Mouse (Mus musculus): ENCODE results near the gene Fibp. TPM values are rescaled to one million over a fixed set of nuclear protein-coding genes. Genes with fewer than 3 reads are reported as not detected.

The Fibp gene
- total RNA-seq, 2 experiments from 2014 or later: 83.7 to 108 TPM

GRCm38 (mm10) chr19:5463791-5464562 lies 3.6 kb downstream of the Fibp start:
- peak; percentile 79 to 85 for DNase-seq (ENCODE audit: low spot score in 2 of 2)

GRCm38 (mm10) chr19:5465037-5465436 lies 4.6 kb downstream of the Fibp start:
- DNase-seq (ENCODE audit: low spot score in 2 of 2): no peak

- no peak for DNase-seq (ENCODE audit: low spot score in 2 of 2)
These were observed 6.6 kb downstream of the Fibp start for GRCm38 (mm10) chr19:5466916-5467500.

- DNase-seq (ENCODE audit: low spot score in 2 of 2): no peak
These were observed 8.0 kb downstream of the Fibp start, which contains the start of gene Ctsw for GRCm38 (mm10) chr19:5468374-5468773. Gene Ctsw, minus strand, starts transcription at chr19:5468507.

- no peak for DNase-seq (ENCODE audit: low spot score in 2 of 2)
These were observed 11.4 kb downstream of the Fibp start for GRCm38 (mm10) chr19:5471846-5472245.

GRCm38 (mm10) chr19:5472857-5473256 lies 12.4 kb downstream of the Fibp start:
- DNase-seq (ENCODE audit: low spot score in 2 of 2): no peak

- DNase-seq (ENCODE audit: low spot score in 2 of 2): peak; percentile 57 to 77
These were observed 13.3 kb downstream of the Fibp start, which contains the start of gene Efemp2 for GRCm38 (mm10) chr19:5473720-5474119. Gene Efemp2, plus strand, starts transcription at chr19:5473954.

- peak in 1 of 2 experiments; percentile 55 for DNase-seq (ENCODE audit: low spot score in 2 of 2)
These were observed 14.1 kb downstream of the Fibp start for GRCm38 (mm10) chr19:5474281-5475068.

- peak in 1 of 2 experiments; percentile 37 for DNase-seq (ENCODE audit: low spot score in 2 of 2)
These were observed 14.8 kb downstream of the Fibp start for GRCm38 (mm10) chr19:5475069-5475714.

GRCm38 (mm10) chr19:5477004-5477667 lies 16.7 kb downstream of the Fibp start:
- DNase-seq (ENCODE audit: low spot score in 2 of 2): no peak

- no peak for DNase-seq (ENCODE audit: low spot score in 2 of 2)
These were observed 17.4 kb downstream of the Fibp start for GRCm38 (mm10) chr19:5477668-5478300.

GRCm38 (mm10) chr19:5480016-5480415 lies 19.6 kb downstream of the Fibp start:
- no peak for DNase-seq (ENCODE audit: low spot score in 2 of 2)

GRCm38 (mm10) chr19:5481398-5481797 lies 21.0 kb downstream of the Fibp start:
- DNase-seq (ENCODE audit: low spot score in 2 of 2): no peak

- DNase-seq (ENCODE audit: low spot score in 2 of 2): no peak
These were observed 23.3 kb downstream of the Fibp start for GRCm38 (mm10) chr19:5483386-5484359.

- no peak for DNase-seq (ENCODE audit: low spot score in 2 of 2)
These were observed 24.1 kb downstream of the Fibp start for GRCm38 (mm10) chr19:5484496-5484895.

- no peak for DNase-seq (ENCODE audit: low spot score in 2 of 2)
These were observed 25.0 kb downstream of the Fibp start for GRCm38 (mm10) chr19:5485371-5485770.

GRCm38 (mm10) chr19:5485821-5486220 lies 25.4 kb downstream of the Fibp start:
- no peak for DNase-seq (ENCODE audit: low spot score in 2 of 2)

- no peak for DNase-seq (ENCODE audit: low spot score in 2 of 2)
These were observed 25.9 kb downstream of the Fibp start for GRCm38 (mm10) chr19:5486286-5486685.

- no peak for DNase-seq (ENCODE audit: low spot score in 2 of 2)
These were observed 26.4 kb downstream of the Fibp start for GRCm38 (mm10) chr19:5486771-5487170.

Data from layer of hippocampus, postnatal 10 days (tissue).